Mouse (Mus musculus) c-Kit-positive CD71-positive TER-119-positive erythroid progenitor cells, embryonic 14.5 days (primary cell): ENCODE data around the gene C2cd2.

Source experiments
- DNase-seq: peaks from one replicate; pipeline ENCODE4 v3.0.0-alpha.2; 2013; ENCODE audit warnings: low spot score

C2cd2 gene

DNA sequence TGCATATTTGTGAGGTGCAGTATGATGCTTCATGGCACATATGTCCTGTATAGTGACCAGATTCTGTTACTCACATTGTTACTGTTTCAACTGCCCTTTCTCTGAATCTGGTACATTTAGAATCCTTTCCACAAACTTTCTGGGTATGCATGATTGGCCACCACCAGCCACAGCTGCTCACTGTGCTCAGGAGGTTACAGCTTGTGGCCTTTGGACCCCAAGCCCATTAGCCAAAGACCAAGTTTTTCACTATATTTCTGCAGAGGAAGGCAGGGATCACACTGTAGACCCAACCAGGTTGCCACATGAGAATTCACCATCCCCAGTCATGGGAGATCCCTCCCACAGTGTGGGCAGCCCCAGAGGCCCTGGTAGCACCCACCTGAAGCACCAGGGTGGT, 79.5 kb downstream of the C2cd2 start:
- no peak for DNase-seq

DNA sequence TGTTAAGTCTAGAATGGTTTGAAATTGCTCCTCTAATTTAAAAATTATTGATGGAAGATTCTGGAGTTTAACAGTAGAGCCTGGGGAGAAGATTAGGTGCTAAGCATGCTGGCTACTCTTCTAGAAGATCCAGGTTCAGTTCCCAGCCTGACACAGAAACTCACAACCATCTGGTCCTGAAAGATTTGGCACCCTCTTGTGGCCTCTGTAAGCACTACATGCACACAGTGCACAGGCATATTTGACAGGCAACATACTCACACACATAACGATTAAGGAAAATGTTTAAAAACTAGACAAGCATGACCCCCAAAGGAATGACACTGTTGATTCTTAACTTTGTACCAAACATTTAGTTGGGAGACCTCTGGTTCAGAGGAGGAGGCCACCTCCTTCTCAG, 83.3 kb downstream of the C2cd2 start:
- DNase-seq = peak; percentile 64

DNA sequence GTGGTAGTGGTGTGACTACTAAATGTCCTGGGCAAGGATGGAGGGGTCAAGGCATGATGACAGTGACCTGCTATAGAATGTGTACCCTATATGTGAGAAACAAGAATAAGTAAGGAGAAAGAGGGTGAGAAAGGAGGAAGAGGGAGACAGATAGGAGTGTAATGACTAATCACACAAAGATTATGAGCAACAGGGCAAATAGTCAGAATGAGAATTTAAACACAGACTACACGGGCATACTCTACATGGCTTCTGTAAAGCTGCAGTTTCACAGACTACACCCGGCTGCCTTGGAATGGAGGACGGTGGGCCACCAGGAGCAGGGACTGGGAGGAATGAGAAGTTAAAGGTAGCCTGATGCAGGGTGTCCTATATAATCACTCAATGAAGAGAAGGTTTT, 84.9 kb downstream of the C2cd2 start:
- no peak for DNase-seq

DNA sequence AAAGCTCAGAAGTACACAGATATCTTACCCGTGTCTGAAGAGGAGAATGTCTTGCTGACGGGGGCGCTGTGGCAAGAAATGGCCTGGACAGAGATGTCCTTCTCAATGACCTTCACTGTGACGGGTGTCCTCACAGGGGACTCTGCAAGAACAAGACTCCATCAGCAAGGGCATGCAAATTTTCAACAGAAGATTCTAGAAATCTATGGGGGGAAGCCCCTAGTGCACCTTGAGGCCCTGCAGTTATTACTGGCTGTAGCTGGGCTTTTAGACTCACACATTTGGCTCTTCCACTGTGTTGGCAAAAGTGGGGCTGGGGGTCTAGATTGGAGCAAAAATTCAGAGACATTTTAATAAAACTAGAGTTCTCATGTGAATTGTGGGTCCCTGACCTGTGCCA, 87.3 kb downstream of the C2cd2 start:
- DNase-seq = no peak

DNA sequence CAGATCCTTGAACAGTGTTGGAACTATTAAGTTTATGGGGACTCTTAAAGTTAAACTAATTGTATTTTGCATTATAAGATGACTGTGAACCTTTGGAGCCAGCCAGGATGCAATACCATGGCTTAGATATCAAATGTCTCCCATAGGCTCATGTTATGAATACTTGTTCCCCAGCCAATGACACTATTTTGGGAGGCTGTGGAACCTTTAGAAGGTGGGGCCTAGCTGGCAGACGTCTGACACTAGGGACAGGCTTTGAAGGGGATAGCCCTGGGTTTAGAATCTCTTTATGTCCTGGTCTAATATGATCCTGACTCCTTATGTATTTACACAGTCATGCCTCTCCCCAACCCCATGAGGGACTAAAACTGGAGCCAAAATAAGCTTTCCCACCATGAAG, 88.0 kb downstream of the C2cd2 start:
- DNase-seq = no peak

GRCm38 (mm10) chr16:97872657-97873056, 89.7 kb downstream of the C2cd2 start:
- DNase-seq = no peak

DNA sequence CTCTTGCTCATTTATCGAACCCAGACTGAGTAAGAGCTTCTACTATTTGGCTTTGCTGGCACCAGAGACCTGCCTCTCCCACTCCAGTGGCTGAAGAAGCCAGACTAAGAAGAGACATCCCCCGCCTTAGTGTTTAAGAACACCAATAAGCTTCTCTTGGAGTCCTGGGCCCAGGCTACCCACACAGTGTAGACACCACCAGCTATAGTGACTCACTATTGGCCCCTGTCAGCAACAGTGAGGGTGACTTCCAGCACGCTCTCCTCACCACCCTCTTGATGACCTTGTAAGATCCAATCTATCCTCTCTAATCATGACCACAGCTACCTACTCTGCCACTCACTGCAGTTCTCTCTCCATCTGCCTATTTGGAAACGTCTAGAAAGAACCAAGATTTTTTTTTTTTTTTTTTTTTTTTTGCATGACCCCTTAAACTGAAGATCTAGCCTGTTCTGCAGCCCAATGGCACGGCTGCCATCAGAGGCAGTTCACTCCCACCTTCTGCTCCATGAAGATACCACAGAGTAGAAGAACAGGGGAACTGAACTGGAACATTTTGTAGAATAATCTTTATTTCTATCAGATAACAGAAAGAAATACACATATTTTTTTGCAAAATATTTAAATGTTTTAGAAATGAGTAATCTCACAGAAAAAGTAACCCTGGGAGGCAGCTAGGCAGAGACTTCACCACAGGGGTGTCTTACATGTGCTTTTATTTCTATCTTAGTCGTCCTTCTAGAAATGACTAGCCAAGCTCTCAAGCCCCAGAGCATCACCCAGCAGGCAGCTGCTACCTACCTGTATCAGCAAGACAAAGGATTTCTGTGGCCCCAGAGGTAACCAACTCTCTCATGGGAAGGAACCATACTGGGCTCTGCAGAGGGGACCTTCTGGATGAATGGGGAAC, 93.0 kb downstream of the C2cd2 start:
- DNase-seq = no peak

DNA sequence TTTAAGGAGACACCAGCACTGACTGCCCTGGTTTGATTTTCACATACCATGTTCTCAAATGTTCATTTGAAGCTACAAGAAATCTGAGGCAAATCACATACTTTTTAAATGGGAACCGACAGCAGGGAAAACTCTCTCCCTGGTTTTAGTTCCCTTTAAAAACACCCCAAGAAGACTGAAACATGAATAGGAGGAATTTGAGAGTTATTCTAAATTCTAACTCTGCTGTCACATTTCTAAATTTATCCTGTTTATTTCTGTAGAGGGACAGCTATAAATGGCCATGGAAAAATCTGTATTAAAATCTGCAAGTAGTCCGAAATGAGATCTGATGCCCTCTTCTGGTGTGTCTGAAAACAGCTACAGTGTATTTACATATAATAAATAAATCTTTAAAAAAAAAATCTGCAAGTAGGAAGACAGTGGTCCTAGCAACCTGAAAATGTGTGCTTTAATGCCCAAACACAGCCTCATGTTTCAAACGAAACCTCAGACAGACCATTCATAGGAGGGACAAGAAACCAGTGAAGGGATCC, 98.4 kb downstream of the C2cd2 start:
- DNase-seq = no peak

- DNase-seq = no peak
These were observed 106.3 kb downstream of the C2cd2 start for GRCm38 (mm10) chr16:97856050-97856449.

DNA sequence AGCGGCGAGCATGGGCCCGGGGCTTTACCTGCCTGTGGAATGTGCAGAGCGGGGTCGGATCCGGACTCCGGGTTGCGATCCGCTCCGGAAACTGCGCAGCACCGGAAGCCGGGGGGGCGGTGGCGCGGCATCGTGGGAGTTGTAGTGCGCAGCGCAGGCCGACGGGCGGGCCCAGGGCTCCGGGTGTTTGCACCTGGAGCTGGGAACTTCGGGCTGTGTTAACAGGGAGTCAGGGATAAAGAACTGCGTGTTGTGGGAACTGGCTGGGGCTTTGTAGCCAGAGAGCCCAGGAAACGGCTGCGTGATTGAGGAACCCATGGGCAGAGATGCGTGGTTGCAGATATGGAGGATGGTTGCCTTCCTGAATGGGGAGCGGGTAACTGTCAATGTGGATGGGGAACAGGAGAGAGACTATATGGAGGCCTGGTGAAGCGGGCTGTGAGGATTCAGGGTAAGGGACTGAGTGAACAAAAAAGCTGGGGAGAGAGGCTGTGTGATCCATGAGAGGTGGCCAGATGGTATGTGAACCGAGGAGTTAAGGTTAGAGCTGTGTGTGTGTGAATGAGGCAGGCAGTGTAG, 110.6 kb downstream of the C2cd2 start, which contains the start of gene Prdm15:
Gene Prdm15, minus strand, starts transcription at position 110 of the 579 bp plus-strand sequence.
- peak; percentile 70 for DNase-seq

DNA sequence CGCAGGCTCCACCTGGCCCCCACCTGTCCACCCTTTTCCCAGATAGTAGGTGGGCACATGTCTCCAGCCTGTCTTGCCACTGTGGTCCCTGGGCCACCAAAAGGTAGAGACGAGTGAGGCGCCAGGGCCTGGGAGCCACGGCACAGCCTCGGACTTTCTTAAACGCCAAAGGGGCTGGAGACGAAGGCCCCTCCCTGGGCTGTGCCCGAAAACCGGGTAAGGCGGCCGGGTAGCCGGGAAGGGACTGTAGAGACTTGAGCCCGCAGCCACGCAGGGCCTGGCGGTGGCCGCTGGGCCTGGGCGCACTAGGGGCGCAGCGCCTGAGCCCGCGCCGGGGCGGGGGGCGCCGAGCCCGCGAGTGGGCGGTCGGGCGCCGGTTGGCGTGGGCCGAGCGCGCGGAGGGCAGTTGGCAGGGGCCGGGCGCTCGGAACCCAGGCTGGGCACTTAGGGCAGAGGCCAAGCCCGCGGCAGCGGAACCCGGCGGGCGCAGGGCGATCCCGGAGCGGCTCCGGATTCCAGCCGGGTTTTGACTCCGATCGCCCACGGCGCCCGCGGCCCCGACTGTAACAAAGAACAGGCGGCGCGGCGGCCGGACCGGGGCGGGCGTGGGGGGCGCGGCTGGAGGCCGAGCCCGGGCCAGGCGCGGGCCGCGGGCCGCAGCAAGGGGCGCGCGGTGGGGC, 111.2 kb downstream of the C2cd2 start:
- peak; percentile 70 for DNase-seq

DNA sequence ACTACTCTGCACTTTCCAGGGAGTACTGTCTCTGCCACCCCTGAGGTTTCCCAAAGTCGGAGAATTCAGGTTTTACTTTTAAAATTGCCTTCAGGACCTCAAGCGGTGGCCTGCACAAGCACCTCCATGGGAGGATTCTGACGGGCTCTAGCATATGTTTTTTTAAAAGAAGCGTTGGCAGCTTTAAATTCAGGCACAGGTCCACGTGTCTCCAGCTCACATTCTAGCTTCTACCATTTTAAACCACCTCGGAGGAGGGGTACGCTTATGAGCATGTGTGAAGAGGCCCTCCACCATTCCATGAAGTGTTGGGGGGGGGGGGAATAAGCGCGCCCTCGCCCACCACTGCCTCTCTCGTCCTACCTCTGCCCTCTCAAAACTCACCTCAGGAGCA, 111.7 kb downstream of the C2cd2 start:
- DNase-seq = peak; percentile 31

GRCm38 (mm10) chr16:97848832-97849231, 113.6 kb downstream of the C2cd2 start:
- no peak for DNase-seq

- DNase-seq = no peak
These were observed 117.1 kb downstream of the C2cd2 start for GRCm38 (mm10) chr16:97844967-97845937.

DNA sequence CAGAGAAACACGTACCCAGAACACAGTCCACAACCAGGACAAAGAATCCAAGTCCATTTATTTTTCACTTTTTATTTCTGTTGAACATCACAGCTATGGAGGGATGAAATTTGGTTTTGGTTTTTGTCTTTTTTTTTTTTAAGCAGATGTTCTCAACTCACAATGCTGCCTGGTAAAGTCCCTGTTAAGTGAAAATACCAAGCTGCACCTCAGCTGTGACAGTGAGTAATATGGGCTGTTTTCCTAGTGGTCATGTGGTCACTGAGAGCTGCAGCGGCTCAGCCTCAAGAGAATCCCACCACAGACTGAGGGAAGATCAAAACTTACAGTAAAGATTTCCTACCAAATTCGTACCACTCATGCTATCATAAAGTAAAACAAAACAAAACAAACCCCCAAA, 130.2 kb downstream of the C2cd2 start:
- no peak for DNase-seq

- no peak for DNase-seq
These were observed 134.2 kb downstream of the C2cd2 start for GRCm38 (mm10) chr16:97828207-97828606.

DNA sequence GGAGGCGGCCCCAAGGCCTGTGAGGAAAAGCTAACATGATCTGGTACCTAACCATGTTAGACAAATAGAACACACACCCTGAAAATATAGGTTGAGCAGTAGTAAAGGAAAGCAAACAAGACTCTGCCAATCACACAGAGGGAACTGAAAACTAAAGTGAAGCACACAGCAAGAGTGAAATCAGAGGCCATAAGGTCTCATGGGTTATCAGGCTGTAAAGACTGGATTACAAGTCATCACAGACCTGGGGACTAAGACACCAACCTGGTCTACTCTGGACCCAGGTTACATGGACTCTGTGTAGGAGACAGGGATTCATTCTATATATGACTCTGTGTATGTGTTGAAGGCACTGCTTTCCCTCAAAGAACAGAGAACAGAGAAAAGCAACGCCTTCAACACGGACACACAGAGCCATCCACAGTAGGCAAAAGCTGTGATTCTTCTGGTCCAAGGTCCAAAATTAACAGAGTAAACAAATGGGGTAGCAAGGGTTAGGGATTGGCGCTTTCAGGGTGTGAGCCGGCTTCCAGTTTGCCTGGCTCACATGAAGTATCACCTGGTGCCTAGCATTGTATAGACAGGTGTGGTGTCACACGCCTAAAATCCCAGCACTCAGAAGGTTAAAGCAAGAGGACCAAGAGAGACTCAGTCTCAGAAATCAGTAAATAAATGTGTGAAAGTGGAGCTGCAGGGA, 138.9 kb downstream of the C2cd2 start:
- no peak for DNase-seq

- no peak for DNase-seq
These were observed 142.9 kb downstream of the C2cd2 start for GRCm38 (mm10) chr16:97819532-97819931.

DNA sequence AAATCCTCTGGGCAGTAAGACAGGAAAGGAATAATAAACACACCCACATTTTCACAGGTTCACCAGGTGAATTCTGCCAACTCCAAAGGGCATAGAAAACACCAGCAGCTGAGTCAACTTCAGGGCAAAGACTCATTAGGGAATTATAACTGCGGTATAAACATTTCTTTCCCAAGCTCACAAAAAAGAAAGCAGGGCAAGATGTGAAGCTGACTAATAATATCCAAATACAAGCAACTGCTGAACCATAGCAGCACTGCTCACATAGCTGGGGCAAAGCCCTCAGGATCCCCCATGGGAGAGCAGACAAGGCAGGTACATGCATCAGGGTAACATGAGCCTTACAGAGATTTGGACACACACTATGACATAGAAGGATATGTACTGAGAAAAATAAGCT, 145.0 kb downstream of the C2cd2 start:
- DNase-seq = no peak

DNA sequence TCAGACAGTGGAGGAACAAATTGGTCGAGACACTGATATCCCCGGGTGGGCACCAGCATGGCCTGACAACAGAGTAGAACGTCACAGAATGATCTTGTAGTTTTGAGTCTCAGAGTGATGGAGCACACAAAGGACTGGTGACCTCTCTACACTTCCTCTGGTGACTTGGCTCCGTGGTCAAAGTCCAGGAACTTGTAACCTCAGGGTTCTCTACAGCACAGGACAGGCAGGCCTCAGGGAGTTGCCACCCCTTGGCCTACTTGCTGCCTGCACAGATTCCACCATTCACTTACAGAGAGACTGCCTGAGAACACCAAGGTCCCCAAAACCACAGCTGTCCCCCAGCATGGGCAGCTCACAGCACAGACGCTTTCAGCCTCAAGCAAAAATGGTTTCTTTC, 147.1 kb downstream of the C2cd2 start:
- no peak for DNase-seq

DNA sequence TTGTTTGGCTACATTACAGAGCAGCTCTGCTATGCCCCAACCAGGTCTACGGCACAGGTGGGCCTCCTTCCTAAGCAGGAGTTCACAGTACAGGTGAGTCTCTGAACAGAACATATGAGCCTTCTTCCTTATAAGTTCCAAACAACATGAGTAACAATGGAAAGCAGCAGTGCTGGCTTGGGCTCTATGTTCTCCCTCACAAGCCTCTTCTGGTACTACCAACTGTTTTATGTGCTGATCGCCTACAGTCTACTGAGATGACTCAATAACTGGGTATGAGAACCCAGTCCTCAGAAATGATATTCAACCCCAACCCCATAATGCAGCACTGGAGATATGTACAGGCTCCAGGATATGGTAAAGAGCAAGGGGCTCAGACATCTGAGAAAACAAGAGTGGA, 148.3 kb downstream of the C2cd2 start:
- DNase-seq = no peak
